Mouse (Mus musculus): ENCODE measurements around the gene Pagr1b.

DNA sequence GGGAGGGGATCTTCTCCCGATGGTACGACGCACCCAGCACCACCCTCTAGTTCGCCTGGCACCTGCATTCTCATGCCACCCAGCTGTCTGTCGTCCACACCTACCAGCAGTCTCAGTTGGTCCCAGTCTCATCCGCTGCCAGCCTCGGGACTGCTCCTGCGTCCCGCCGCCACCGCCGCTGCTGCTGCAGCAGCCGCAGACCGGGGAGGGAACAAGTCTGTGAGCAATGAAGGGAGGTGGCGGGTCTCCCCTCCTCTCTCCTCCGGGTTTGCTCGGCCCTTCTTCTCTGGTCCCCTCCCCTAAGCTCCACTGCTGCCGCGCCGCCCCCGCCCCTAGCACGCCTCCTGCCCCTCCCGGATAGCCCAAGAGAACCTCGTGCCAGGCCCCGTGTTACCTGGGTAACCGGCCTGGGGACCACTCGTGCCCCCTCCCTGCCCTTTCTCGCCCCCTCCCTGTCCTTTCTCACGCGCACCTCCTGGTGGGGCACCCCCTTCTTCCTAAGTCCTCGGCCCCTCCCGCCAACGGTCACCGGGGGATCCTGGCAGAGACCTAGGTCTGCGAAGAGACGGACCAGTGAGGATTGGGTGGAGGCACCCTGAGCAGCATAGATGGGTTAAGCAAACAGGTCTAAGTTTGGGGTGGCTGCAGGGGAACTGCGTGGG lies 4.7 kb upstream of the Pagr1b start, which contains the start of the genes Gm42742 and Prrt2:
- TF ChIP-seq CTCF (conservative IDR thresholded peaks at IDR 0.05 in 1 of 2, IDR thresholded peaks at IDR 0.05 in 1 of 2; ENCODE audit: low read depth in 2 of 2, low read length in 2 of 2) (no peak), POLR2AphosphoS2 (IDR thresholded peaks at IDR 0.05; ENCODE audit: low read depth, low read length) (peak; percentile 84), EP300 (IDR thresholded peaks at IDR 0.05; ENCODE audit: low read length) (no peak)

Data from CH12.LX (cell line).